Mouse (Mus musculus) inflammation-experienced regulatory T-cells, adult 6 months (primary cell): ENCODE measurements around the gene Asf1b. TPM values are rescaled to one million over a fixed set of nuclear protein-coding genes. Genes with fewer than 3 reads are reported as not detected.
"Not testable (repeated sequence)": the region's sequence is repeated elsewhere in the genome, so short reads cannot be mapped to it uniquely, and the experiment has no call there.

Source experiments
- ATAC-seq: one replicate; pipeline ENCODE4 v1.8.0; 2017
- polyA plus RNA-seq, 3 experiments: library from polyadenylated mRNA; unstranded; fragments of 100-300 nt; shearing (Covaris generic); gene quantifications; one replicate each; pipeline ENCODE4 v1.2.1; 2017

The Asf1b gene
- polyA plus RNA-seq, 3 experiments from 2014 or later, result 26.0 to 159 (median 26.4) TPM

GRCm38 (mm10) chr8:83996567-83997505 is 41.5 kb downstream of the Asf1b start:
- ATAC-seq, result peak; percentile 50

DNA sequence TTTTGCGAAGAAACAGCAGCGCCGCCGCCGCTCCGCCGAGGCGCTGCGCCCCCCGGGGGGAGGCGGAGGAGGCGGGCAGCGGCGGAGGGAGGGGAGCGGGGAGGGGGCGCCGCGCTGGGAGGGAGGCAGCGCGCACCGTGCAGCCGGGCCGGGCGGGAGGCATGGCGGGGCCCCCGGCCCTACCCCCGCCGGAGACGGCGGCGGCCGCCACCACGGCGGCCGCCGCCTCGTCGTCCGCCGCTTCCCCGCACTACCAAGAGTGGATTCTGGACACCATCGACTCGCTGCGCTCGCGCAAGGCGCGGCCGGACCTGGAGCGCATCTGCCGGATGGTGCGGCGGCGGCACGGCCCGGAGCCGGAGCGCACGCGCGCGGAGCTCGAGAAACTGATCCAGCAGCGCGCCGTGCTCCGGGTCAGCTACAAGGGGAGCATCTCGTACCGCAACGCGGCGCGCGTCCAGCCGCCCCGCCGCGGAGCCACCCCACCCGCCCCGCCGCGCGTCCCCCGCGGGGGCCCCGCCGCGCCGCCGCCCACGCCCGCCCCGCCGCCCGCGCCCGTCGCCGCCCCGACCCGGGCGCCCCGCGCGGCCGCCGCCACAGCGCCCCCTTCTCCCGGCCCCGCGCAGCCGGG is 42.3 kb downstream of the Asf1b start, which contains the start of gene Samd1:
Samd1 (plus strand) TSS at position 162 of the 631 bp plus-strand sequence.
- peak; percentile 2 for ATAC-seq

DNA sequence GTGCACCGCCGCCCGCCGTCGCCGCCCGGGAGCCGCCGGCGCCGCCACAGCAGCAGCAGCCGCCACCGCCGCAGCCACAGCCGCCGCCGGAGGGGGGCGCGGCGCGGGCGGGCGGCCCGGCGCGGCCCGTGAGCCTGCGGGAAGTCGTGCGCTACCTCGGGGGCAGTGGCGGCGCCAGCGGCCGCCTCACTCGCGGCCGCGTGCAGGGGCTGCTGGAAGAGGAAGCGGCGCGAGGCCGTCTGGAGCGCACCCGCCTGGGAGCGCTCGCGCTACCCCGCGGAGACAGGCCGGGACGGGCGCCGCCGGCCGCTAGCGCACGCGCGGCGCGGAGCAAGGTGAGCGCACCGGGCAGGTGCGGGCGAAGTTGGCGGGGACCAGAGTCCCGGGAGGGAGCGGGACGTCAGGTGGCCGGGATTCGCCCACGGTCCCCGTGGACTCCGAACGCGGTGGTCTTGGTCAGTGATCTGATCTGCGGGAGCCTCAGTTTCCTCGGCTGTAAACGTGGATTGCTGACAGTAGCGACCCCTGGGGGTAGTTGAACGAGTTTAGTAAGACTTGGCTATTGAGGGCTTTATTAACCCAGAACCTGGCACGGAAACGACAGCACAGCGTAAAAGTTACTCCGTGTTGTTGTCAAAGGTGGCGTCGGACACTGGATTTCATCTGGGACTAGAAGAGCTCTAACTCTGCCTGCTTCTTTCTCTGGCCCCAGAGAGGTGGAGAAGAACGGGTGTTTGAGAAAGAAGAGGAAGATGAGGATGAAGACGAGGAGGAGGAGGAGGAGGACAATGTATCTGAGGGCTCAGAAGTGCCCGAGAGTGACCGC is 43.1 kb downstream of the Asf1b start:
- ATAC-seq, result peak; percentile 59

- ATAC-seq, result no peak
These were observed 43.9 kb downstream of the Asf1b start for GRCm38 (mm10) chr8:83999057-83999705.

GRCm38 (mm10) chr8:83999825-84000224 is 44.5 kb downstream of the Asf1b start:
- no peak for ATAC-seq

- ATAC-seq, result no peak
These were observed 46.1 kb downstream of the Asf1b start, which contains the start of gene 1700067K01Rik for GRCm38 (mm10) chr8:84001281-84002000. Gene 1700067K01Rik (plus strand): TSS chr8:84001502.

DNA sequence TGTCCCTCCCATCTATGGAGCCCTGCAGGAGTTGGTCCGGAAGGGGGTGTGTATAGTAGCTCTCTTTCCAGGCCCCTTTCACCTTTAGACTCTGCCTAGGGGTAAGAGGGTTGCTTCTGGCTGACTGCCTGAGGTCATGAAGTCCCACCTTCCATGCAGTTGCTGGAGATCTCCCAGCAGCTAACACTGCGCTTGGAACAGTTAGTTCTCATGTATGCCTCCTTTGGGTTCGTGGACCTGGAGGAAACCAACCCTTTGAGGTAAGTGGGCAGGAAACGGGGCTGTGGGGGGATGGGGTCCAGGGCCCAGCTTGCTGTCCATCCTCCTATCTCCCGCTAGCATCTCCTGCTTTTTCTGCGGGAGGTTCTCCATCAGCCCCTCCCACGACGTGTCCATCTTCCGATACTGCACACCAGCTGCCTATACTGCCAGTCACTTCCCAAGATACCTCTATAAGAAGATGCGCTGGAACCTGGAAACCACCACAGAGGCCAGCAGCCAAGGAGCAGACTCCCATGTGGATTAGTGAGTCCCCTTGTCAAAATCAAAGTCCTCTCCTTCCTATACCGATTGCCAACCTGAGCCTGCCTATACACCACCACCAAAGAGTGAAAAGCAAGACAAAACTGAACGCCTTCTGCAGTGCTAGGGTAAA is 47.8 kb downstream of the Asf1b start:
- ATAC-seq, result no peak

DNA sequence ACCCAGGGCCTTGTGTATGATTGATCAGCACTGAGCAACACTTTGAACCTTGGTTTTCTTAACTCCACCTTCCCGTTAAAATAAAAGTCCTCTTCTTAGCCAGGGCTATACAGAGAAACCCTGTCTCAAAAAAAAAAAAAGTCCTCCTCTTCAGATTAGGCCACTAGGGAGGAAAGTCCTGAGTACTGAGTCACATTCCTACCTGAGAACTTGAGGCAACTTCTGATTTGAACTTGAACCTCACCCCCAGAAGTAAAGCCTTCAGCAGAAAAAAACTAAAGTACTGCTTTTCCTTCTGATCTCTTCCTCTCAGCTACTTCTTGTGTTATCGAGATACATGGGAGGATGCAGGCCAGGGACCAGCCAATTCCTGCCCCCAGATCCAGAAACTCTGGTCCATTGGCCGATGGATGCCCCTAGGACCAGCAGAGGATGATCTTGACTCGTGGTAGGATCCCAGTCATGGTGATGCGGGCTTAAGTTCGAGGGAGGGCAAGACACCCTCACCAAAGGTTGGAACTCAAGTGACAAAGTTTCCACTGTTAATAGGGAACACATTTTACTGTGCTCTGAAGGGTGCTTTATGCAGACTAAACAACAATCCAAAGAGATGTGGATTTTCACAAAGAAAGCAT is 48.4 kb downstream of the Asf1b start:
- no peak for ATAC-seq

GRCm38 (mm10) chr8:84004533-84005201 is 49.4 kb downstream of the Asf1b start:
- ATAC-seq, result peak; percentile 97

GRCm38 (mm10) chr8:84005502-84005901 is 50.2 kb downstream of the Asf1b start:
- ATAC-seq, result not testable (repeated sequence)

GRCm38 (mm10) chr8:84008362-84008761 is 53.1 kb downstream of the Asf1b start:
- no peak for ATAC-seq

- no peak for ATAC-seq
These were observed 54.6 kb downstream of the Asf1b start for GRCm38 (mm10) chr8:84009876-84010275.

- peak; percentile 72 for ATAC-seq
These were observed 55.6 kb downstream of the Asf1b start for GRCm38 (mm10) chr8:84010625-84011611.

DNA sequence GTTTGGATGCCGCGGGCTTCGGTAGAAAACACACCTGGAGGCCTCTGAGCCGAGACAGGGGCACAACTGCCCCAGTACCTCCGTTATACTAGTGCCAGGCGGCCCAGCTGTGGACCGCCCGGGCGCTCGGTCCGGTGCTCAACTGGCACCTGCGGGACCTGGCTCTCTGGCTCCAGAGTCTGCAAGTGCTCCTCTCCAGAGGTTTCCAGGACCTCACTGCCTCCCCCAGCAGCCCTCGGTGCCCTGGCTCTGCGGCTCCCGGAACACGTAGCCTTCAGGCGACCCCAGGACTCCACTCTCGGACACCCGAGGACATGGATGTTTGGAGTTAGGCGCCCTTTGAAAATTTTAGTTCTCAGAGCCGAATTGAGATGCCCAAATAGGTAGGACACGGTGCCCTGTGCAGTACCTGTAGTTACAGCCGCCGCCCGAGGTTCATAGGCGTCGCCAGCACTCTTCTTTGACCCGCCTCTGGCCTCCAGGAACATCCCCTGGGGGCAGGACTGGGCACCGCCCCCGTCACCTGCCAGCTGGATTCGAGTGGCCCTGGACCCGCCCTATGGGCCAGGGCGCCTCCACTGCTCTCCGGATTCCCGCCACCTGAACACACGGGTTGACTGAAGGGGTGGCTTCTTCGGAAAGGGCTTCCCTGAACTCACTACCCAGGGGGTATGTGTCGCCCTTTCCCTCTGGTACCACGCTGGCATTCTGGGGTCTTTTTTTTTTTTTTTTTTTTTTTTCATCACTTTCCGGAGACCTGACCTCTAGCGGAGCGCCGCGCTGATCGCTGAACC is 56.6 kb downstream of the Asf1b start, which contains the start of gene 2210011C24Rik:
2210011C24Rik (minus strand) TSS at position 467 of the 794 bp plus-strand sequence.
- peak; percentile 27 for ATAC-seq

- ATAC-seq, result no peak
These were observed 57.3 kb downstream of the Asf1b start for GRCm38 (mm10) chr8:84012499-84013165.

GRCm38 (mm10) chr8:84015833-84016232 is 60.5 kb downstream of the Asf1b start:
- ATAC-seq, result no peak

- no peak for ATAC-seq
These were observed 64.4 kb downstream of the Asf1b start for GRCm38 (mm10) chr8:84019738-84020137.
